Mouse (Mus musculus): ENCODE results near the gene Shb. TPM values are rescaled to one million over a fixed set of nuclear protein-coding genes. Genes with fewer than 3 reads are reported as not detected.

The Shb gene
- polyA plus RNA-seq, 1 experiment = 46.3 TPM

GRCm38 (mm10) chr4:45523360-45523759 is 8.9 kb downstream of the Shb start:
- TF ChIP-seq MAX (IDR thresholded peaks at IDR 0.05; ENCODE audit: low read depth) (no peak), SRF (IDR thresholded peaks at IDR 0.05; ENCODE audit: control insufficient read depth, insufficient read length, low read depth) (no peak), TCF12 (IDR thresholded peaks at IDR 0.05; ENCODE audit: insufficient read depth, poor library complexity, severe bottlenecking) (no peak), E2F4 (IDR thresholded peaks at IDR 0.05; ENCODE audit: insufficient read depth) (no peak), USF1 (IDR thresholded peaks at IDR 0.05; ENCODE audit: low read depth) (no peak), TCF3 (IDR thresholded peaks at IDR 0.05; ENCODE audit: insufficient read length, low read depth) (no peak), MYOG (IDR thresholded peaks at IDR 0.05; ENCODE audit: control insufficient read depth in 1 of 3, insufficient read depth in 1 of 3, insufficient read length in 2 of 3, low read depth in 2 of 3) (no peak), CEBPB (IDR thresholded peaks at IDR 0.05; ENCODE audit: insufficient read depth, poor library complexity, severe bottlenecking) (no peak), POLR2A (IDR thresholded peaks at IDR 0.05; ENCODE audit: insufficient read length, low read depth) (no peak), POLR2AphosphoS2 (IDR thresholded peaks at IDR 0.05; ENCODE audit: insufficient read length, low read depth) (no peak), MYOD1 (IDR thresholded peaks at IDR 0.05; ENCODE audit: control insufficient read depth in 1 of 3, insufficient read length in 2 of 3, low read depth in 2 of 3) (no peak), REST (IDR thresholded peaks at IDR 0.05; ENCODE audit: insufficient read depth, insufficient read length) (no peak)
- H3K79me2 ChIP-seq (ENCODE audit: control insufficient read depth, insufficient read depth) = peaks cover 99% of the 10 kb centered on the region
- H3K27me3 ChIP-seq (ENCODE audit: control insufficient read depth, insufficient read depth, insufficient read length) = no peaks in the 10 kb centered on the region
- peaks cover 12% of the 10 kb centered on the region for H3K36me3 ChIP-seq (ENCODE audit: control insufficient read depth, insufficient read depth)
- H3K4me2 ChIP-seq (ENCODE audit: low read depth) = no peak overlapping the region
- no peak overlapping the region for H3ac ChIP-seq (ENCODE audit: control insufficient read depth, insufficient read length)
- H3K4me3 ChIP-seq = no peak overlapping the region

- peaks cover 12% of the 10 kb centered on the region for H3K36me3 ChIP-seq (ENCODE audit: control insufficient read depth, insufficient read depth)
- H3ac ChIP-seq (ENCODE audit: control insufficient read depth, insufficient read length) = no peak overlapping the region
- no peak overlapping the region for H3K4me2 ChIP-seq (ENCODE audit: low read depth)
- H3K79me2 ChIP-seq (ENCODE audit: control insufficient read depth, insufficient read depth) = peaks cover 99% of the 10 kb centered on the region
- H3K4me3 ChIP-seq = no peak overlapping the region
- TF ChIP-seq CEBPB (IDR thresholded peaks at IDR 0.05; ENCODE audit: insufficient read depth, poor library complexity, severe bottlenecking) (no peak), MAX (IDR thresholded peaks at IDR 0.05; ENCODE audit: low read depth) (no peak), TCF12 (IDR thresholded peaks at IDR 0.05; ENCODE audit: insufficient read depth, poor library complexity, severe bottlenecking) (no peak), POLR2A (IDR thresholded peaks at IDR 0.05; ENCODE audit: insufficient read length, low read depth) (no peak), REST (IDR thresholded peaks at IDR 0.05; ENCODE audit: insufficient read depth, insufficient read length) (no peak), POLR2AphosphoS2 (IDR thresholded peaks at IDR 0.05; ENCODE audit: insufficient read length, low read depth) (no peak), USF1 (IDR thresholded peaks at IDR 0.05; ENCODE audit: low read depth) (no peak), MYOG (IDR thresholded peaks at IDR 0.05; ENCODE audit: control insufficient read depth in 1 of 3, insufficient read depth in 1 of 3, insufficient read length in 2 of 3, low read depth in 2 of 3) (no peak), SRF (IDR thresholded peaks at IDR 0.05; ENCODE audit: control insufficient read depth, insufficient read length, low read depth) (no peak), E2F4 (IDR thresholded peaks at IDR 0.05; ENCODE audit: insufficient read depth) (no peak), MYOD1 (IDR thresholded peaks at IDR 0.05; ENCODE audit: control insufficient read depth in 1 of 3, insufficient read length in 2 of 3, low read depth in 2 of 3) (no peak), TCF3 (IDR thresholded peaks at IDR 0.05; ENCODE audit: insufficient read length, low read depth) (no peak)
- H3K27me3 ChIP-seq (ENCODE audit: control insufficient read depth, insufficient read depth, insufficient read length) = no peaks in the 10 kb centered on the region
These were observed 9.3 kb downstream of the Shb start for GRCm38 (mm10) chr4:45522956-45523355.

- H3K27me3 ChIP-seq (ENCODE audit: control insufficient read depth, insufficient read depth, insufficient read length) = no peaks in the 10 kb centered on the region
- TF ChIP-seq USF1 (IDR thresholded peaks at IDR 0.05; ENCODE audit: low read depth) = no peak
- no peak for TF ChIP-seq TCF3 (IDR thresholded peaks at IDR 0.05; ENCODE audit: insufficient read length, low read depth)
- no peak for TF ChIP-seq REST (IDR thresholded peaks at IDR 0.05; ENCODE audit: insufficient read depth, insufficient read length)
- TF ChIP-seq TCF12 (IDR thresholded peaks at IDR 0.05; ENCODE audit: insufficient read depth, poor library complexity, severe bottlenecking) = no peak
- no peak for TF ChIP-seq E2F4 (IDR thresholded peaks at IDR 0.05; ENCODE audit: insufficient read depth)
- TF ChIP-seq POLR2A (IDR thresholded peaks at IDR 0.05; ENCODE audit: insufficient read length, low read depth) = no peak
- no peak for TF ChIP-seq POLR2AphosphoS2 (IDR thresholded peaks at IDR 0.05; ENCODE audit: insufficient read length, low read depth)
- no peak for TF ChIP-seq CEBPB (IDR thresholded peaks at IDR 0.05; ENCODE audit: insufficient read depth, poor library complexity, severe bottlenecking)
- no peak overlapping the region for H3K4me2 ChIP-seq (ENCODE audit: low read depth)
- no peak overlapping the region for H3ac ChIP-seq (ENCODE audit: control insufficient read depth, insufficient read length)
- peaks cover 12% of the 10 kb centered on the region for H3K36me3 ChIP-seq (ENCODE audit: control insufficient read depth, insufficient read depth)
- peaks cover 99% of the 10 kb centered on the region for H3K79me2 ChIP-seq (ENCODE audit: control insufficient read depth, insufficient read depth)
- H3K4me3 ChIP-seq = no peak overlapping the region
These were observed 9.7 kb downstream of the Shb start for GRCm38 (mm10) chr4:45522583-45522900.

- no peak overlapping the region for H3ac ChIP-seq (ENCODE audit: control insufficient read depth, insufficient read length)
- no peak for TF ChIP-seq MYOD1 (IDR thresholded peaks at IDR 0.05; ENCODE audit: control insufficient read depth in 1 of 3, insufficient read length in 2 of 3, low read depth in 2 of 3)
- no peak for TF ChIP-seq POLR2A (IDR thresholded peaks at IDR 0.05; ENCODE audit: insufficient read length, low read depth)
- no peak for TF ChIP-seq TCF3 (IDR thresholded peaks at IDR 0.05; ENCODE audit: insufficient read length, low read depth)
- TF ChIP-seq TCF12 (IDR thresholded peaks at IDR 0.05; ENCODE audit: insufficient read depth, poor library complexity, severe bottlenecking) = no peak
- TF ChIP-seq USF1 (IDR thresholded peaks at IDR 0.05; ENCODE audit: low read depth) = no peak
- no peak for TF ChIP-seq REST (IDR thresholded peaks at IDR 0.05; ENCODE audit: insufficient read depth, insufficient read length)
- TF ChIP-seq POLR2AphosphoS2 (IDR thresholded peaks at IDR 0.05; ENCODE audit: insufficient read length, low read depth) = no peak
- no peak for TF ChIP-seq MAX (IDR thresholded peaks at IDR 0.05; ENCODE audit: low read depth)
- no peak for TF ChIP-seq MYOG (IDR thresholded peaks at IDR 0.05; ENCODE audit: control insufficient read depth in 1 of 3, insufficient read depth in 1 of 3, insufficient read length in 2 of 3, low read depth in 2 of 3)
- TF ChIP-seq CEBPB (IDR thresholded peaks at IDR 0.05; ENCODE audit: insufficient read depth, poor library complexity, severe bottlenecking) = no peak
- no peak overlapping the region for H3K4me2 ChIP-seq (ENCODE audit: low read depth)
- no peak overlapping the region for H3K4me3 ChIP-seq
- H3K27me3 ChIP-seq (ENCODE audit: control insufficient read depth, insufficient read depth, insufficient read length) = no peaks in the 10 kb centered on the region
- peaks cover 99% of the 10 kb centered on the region for H3K79me2 ChIP-seq (ENCODE audit: control insufficient read depth, insufficient read depth)
- peaks cover 12% of the 10 kb centered on the region for H3K36me3 ChIP-seq (ENCODE audit: control insufficient read depth, insufficient read depth)
These were observed 10.3 kb downstream of the Shb start for GRCm38 (mm10) chr4:45521705-45522582.

Data from myocyte (in vitro differentiated cells).